Mouse (Mus musculus) B cell, adult 67 days (primary cell): ENCODE measurements around the gene Pfn1. TPM values are rescaled to one million over a fixed set of nuclear protein-coding genes. Genes with fewer than 3 reads are reported as not detected.

ENCODE experiments used
- total RNA-seq, 2 experiments: library from RNA; stranded (reverse); gene quantifications; 4 replicates each; pipeline ENCODE4 v1.2.4; 2023

The Pfn1 gene
- total RNA-seq = 1,000 to 10,000 TPM; 1,404 to 1,507 TPM

DNA sequence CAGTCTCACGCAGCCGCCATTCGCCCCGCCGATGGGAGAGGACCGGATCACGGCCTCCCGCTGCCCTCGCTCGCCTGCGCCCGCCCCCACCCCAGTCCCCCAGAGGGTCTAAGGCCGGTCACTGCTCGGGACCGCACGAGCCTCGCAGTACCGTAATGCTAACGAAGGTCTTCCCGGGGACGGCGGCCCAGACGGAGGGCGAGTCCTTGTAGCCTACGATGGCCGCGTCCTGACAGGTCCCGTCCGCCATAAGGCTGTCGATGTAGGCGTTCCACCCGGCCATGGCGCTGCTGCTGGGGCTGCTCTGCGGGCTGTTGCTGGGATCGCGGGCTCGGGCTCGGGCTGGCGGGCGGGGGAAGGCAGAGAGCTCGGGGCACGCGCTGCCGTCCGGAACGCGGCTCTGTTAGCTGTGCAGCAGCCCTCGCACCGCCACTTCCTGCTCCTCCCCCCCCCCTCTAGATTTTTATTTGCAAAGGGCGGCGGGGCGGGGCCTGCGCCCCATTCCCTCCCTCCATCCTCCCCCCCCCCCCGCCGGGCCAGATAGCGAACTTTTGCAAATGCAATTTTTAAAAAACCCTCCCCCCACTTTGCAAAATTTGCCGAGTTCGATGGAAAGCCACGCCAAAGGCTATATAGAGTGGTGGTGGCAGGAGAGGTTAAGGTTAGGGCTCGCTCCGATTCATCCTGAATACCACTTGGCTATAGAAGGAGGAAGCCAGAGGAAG is at the start of gene Pfn1:
Gene Pfn1 (minus strand): TSS at position 447 of the 725 bp plus-strand sequence.

DNA sequence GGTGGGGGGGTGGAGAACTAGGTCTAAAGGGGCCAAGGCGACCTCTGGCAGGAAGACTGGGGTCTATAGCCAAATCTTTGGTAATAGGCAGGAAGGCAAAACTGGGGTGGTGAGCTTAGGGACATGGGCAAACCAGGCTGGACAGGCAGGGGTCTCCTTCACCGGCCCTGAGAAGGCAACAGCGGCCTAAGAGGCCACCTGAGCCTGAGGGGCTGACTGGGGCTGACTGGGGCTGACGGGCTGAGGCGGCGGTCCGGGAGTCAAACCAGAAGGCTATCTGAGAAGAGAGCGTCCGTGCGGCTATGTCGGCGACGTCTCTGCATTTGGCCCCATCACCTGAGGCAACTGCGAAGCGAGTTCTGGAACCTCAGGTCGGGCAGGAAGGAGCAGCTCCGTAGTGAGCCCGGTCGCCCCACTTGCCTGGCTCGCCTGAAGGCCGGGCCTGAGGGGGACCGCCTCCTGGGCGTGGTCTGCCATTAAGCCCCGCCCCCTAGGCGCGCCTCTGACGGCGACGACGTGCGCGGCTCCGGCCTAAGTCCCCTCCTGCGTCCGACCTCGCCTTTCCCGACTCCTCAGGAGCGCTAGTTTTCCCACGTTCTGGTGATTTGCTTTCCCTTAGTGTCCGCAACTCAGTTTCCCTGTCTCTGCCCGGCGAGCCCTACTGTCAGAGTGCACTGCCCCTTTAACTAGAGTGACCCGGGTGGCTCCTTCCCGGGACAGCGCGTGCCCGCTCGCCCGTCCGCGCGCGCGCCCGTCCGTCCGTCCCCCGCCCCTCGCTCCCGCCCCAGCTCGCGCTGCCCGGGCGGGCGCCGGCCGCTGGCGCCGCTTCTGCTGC is 45.5 kb upstream of the Pfn1 start, which contains the start of the genes Inca1 and Kif1c:
Gene Inca1 (minus strand): TSS at position 434 of the 835 bp plus-strand sequence.
Gene Kif1c (plus strand): TSS at position 827 of the 835 bp plus-strand sequence.

DNA sequence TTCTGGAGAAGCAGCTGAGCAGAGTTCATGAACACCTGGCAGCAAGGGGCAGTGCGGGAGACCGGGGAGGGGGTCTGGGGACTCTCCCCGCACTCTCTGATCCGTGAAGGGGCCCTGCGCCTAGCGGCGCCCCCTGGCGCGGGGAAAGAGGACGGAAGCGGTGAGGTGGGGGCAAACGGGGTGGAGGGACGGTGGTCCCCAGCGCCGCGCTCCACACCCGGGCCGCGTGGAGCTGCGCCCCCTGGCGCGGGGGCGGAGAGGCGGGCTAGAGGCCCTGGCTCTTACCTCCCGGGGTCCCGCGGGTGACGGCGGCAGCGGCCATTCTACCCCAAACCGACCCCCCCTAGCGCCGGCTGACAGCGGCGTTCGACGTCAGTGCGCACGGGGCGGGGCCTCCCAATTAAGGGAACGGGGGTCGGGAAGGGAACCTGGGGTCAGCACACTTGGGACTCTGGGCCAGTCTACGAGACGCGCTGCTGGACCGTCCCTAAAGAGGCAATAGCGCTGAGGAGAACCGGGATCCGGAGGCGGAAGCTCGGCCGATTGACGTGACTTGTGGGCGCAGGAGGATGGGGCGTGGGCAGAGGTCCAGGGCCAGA is 33.3 kb upstream of the Pfn1 start, which contains the start of gene Camta2:
Gene Camta2 (minus strand): TSS at position 505 of the 599 bp plus-strand sequence.

DNA sequence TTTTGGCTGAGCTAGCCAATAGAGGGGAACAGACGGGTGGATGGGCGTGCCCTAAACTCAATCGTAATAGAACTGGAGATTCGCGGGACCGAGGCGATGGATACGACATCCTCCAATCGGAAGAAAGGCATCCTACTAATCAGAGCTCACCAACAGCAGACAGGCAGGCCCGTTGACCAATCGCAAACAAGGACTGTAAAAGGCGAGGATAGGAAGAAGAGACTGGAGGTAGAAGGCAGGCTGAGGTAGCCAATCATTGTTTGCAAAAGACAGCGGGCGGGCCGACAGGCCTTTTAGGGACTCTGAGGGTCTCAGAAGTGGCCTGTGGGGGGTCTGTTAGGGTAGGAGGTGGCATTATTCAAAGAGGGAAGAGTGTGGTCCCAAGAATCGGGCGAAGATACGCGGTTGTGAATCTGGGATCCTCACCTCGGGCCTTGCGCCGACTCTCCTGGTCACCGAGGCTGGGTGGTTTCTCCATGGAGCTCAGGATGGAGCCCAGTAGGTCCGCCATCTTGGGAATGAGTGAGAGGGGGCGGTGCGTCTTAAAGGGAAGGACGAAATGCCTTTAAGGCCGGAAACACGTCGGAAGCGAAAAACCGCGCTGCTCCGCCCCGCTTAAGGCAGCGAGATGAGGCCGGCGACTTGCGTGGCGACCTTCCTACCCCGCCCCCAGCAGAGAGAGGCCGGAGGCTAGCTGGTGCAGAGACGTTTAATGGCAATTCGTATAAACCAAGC is 14.5 kb upstream of the Pfn1 start, which contains the start of gene Spag7:
Gene Spag7 (minus strand): TSS at position 646 of the 735 bp plus-strand sequence.

DNA sequence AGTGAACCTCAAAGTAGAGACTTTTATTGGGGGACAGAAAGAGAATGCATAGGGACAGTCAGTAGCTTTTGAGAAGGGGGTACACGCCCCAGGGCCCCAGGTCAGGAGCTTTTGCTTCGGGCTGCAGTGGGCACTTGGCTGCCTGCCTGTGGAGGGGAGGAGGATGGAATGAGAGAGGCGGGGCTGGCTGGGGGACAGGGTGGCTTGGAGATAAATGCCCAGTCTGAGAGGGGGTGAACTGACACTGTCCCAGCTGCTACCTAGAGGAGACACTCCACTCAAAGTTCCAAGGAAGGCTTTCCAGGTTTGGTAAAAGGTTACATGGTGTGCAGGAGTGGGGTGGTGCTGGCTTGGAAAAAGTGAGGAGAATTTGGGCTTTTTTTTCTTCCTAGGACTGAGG is 2.5 kb upstream of the Pfn1 start, which contains the start of gene Eno3:
Gene Eno3 (plus strand): TSS at position 239 of the 400 bp plus-strand sequence.

DNA sequence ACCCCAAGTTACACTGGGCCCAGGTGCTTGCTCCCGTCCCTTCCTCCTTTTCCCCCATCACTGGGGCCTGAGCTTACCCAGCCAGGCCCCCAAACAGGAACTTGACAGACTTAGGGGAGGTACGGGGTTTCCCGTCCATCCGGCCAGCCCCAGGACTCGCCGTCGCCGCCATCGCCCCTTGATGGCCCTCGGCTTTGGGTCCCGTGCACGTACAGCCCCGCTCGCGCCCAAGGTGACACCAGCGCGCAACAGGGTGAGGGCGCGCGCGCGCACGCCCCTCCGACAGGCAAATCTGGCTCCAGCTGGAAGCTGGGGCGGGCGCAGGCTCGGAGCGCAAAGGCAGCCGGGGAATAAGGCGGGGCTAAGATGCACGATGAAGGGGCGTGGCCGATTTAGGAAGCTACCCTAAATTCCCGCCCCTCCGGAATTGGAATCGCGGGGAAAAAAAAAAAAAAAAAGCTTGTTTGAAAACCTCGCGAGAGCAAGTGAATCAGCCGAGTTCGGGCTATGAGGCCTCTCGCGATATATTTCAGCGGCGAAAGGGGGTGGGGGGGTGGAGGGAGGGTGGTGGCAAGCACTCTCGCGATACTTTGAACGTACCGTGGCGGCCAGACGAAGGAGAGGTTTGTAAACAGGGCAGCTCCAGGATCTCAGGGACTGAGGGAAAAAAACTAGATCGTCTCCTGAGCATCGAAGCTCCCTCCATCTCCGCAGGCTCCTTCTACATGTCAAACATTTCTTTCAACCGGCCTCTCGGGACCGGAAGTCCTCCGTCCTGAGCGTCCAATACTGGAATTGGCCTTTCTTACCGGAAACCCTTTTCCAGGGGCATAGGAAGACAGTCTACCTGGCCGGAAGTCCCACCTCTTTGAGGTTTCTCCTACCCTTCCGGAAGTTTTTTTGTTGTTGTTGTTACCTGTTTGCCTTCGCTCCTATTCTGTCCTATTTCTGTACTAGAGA is 7.5 kb downstream of the Pfn1 start, which contains the start of the genes Rnf167 and Slc25a11:
Gene Rnf167 (plus strand): TSS at position 545 of the 960 bp plus-strand sequence.
Gene Slc25a11 (minus strand): TSS at position 789 of the 960 bp plus-strand sequence.

DNA sequence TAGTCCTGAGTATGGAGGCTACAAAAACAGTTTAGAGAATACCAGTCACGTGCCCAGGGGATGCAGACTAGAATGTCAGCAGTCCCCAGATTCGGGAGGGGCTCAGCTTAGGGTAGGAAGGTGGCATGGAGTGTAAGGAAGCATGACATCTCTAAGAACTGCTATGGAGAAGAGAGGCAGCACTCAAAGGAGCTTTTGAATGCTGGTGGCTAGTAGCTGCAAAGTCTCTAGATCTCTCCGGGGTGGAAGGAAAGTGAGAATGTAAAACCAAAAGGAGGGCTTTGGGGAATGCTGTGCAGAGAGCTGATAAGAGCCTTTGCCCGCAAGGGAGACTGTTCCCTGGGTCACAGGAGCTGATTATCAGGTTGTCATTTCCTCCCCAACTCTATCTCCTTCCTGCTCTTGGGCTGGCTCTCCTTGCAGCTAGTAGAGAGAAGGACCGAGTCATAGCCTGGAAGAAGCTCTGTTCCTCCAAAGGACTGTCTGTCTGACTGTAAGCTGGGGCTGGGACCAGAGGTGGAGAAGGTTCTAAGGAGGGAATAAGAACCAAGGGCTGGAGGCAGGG is 15.6 kb downstream of the Pfn1 start, which contains the start of gene Gp1ba:
Gene Gp1ba (plus strand): TSS at position 409 of the 565 bp plus-strand sequence.

DNA sequence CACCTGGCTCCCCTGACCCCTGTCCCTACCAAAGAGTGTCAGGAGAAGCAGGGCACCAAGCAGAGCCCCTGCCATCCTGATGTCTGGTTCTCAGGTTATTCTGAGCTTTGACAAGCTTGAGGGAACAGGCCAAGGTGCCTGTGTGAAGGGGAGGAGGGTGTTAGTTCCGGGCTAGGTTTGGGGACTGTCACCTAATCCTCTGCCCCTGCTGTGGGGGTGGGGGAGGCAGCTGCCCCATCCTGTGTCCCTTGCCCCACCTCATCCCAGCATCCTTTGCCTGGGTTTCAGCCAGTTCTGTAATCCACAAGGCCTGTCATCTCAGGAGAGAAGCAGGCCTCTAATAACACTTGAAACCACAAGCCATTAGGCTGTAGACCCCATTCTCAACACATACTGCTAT is 35.3 kb downstream of the Pfn1 start, which contains the start of gene Chrne:
Gene Chrne (minus strand): TSS at position 116 of the 400 bp plus-strand sequence.

DNA sequence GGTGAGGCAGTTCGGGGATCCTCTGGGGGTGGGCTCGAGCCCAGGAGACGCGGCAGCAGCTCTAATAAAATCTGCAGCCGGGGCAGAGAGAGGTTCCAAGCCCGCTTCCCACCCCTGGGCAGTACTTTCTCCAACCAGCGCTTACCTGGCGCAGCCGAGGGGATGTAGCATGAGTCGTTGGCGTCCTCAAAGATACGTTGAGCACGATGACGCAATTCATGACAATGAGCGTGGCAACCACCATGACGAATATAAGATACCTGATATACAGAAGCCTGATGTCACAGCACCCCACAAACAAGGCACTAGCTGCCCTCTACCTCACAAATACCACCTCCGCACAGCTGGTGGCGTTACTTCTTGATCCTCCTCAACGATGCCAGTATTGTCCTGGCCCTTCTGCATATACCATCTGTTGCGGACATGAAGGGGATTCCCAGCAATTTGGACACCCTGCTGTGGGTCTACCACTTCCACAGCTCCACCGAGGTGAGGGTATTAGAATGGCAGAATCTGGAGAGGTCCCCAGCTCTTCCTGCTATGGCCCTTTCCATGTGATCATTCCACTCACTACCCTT is 38.8 kb downstream of the Pfn1 start, which contains the start of gene 4930544D05Rik:
Gene 4930544D05Rik (plus strand): TSS at position 333 of the 578 bp plus-strand sequence.

Other genes with a start within 250 kb of the Pfn1 start
- gene Pelp1, start 244.6 kb downstream of the Pfn1 start, total RNA-seq = 10 to 100 TPM; 28.5 to 29.9 TPM
- 100 to 1,000 TPM; 112 to 124 TPM for gene Arrb2, start 222.0 kb downstream of the Pfn1 start, total RNA-seq
- 10 to 100 TPM; 43.4 to 49.3 TPM for gene Med11, start 202.7 kb downstream of the Pfn1 start, total RNA-seq
- gene Zmynd15, start 195.2 kb downstream of the Pfn1 start, total RNA-seq = under 1 TPM; 0.47 to 0.90 TPM
- 1 to 10 TPM; 3.9 to 4.2 TPM for gene Cxcl16, start 194.7 kb downstream of the Pfn1 start, total RNA-seq
- not detected for gene Tm4sf5, start 149.4 kb downstream of the Pfn1 start, total RNA-seq
- gene Vmo1, start 140.0 kb downstream of the Pfn1 start, total RNA-seq = not detected
- gene Gltpd2, start 135.4 kb downstream of the Pfn1 start, total RNA-seq = not detected
- gene Psmb6, start 129.3 kb downstream of the Pfn1 start, total RNA-seq = 100 to 1,000 TPM; 121 to 134 TPM
- not detected for gene Gm40193, start 121.7 kb downstream of the Pfn1 start, total RNA-seq
- 1 to 10 TPM; 5.0 to 5.2 TPM for gene Pld2, start 114.6 kb downstream of the Pfn1 start, total RNA-seq
- 10 to 100 TPM; 81.3 to 93.7 TPM for gene Mink1, start 91.8 kb downstream of the Pfn1 start, total RNA-seq
- gene 4930544D05Rik, start 38.8 kb downstream of the Pfn1 start, total RNA-seq = not detected
- 1 to 10 TPM in 1 of 2 experiments, not detected in 1; 1.2 TPM for gene Chrne, start 35.4 kb downstream of the Pfn1 start, total RNA-seq
- gene Gp1ba, start 15.5 kb downstream of the Pfn1 start, total RNA-seq = not detected
- gene Rnf167, start 7.4 kb downstream of the Pfn1 start, total RNA-seq = 100 to 1,000 TPM; 242 to 251 TPM
- gene Slc25a11, start 7.2 kb downstream of the Pfn1 start, total RNA-seq = 10 to 100 TPM; 69.1 to 77.2 TPM
- gene Eno3, start 2.6 kb upstream of the Pfn1 start, total RNA-seq = 10 to 100 TPM; 36.4 to 41.4 TPM
- 10 to 100 TPM; 50.3 to 51.9 TPM for gene Spag7, start 14.8 kb upstream of the Pfn1 start, total RNA-seq
- 10 to 100 TPM; 68.6 to 69.9 TPM for gene Camta2, start 33.5 kb upstream of the Pfn1 start, total RNA-seq
- gene Inca1, start 45.5 kb upstream of the Pfn1 start, total RNA-seq = 1 to 10 TPM; 2.0 to 2.2 TPM
- 10 to 100 TPM; 33.4 to 36.3 TPM for gene Kif1c, start 45.9 kb upstream of the Pfn1 start, total RNA-seq
- gene Zfp3, start 109.6 kb upstream of the Pfn1 start, total RNA-seq = 1 to 10 TPM; 1.8 to 5.4 TPM
- gene Scimp, start 157.9 kb upstream of the Pfn1 start, total RNA-seq = 10 to 100 TPM; 28.9 to 29.8 TPM
- 10 to 100 TPM; 57.1 to 57.7 TPM for gene Rabep1, start 190.1 kb upstream of the Pfn1 start, total RNA-seq